Mouse (Mus musculus) right cerebral cortex, postnatal 36 days (tissue): ENCODE results near the gene Umps.

Experiments
- DNase-seq, 2 experiments: peaks; one replicate each; pipeline ENCODE4 v3.0.0; 2022; ENCODE audit warnings: low spot score in 2 of 2, mixed read lengths in 1 of 2

Gene Umps

DNA sequence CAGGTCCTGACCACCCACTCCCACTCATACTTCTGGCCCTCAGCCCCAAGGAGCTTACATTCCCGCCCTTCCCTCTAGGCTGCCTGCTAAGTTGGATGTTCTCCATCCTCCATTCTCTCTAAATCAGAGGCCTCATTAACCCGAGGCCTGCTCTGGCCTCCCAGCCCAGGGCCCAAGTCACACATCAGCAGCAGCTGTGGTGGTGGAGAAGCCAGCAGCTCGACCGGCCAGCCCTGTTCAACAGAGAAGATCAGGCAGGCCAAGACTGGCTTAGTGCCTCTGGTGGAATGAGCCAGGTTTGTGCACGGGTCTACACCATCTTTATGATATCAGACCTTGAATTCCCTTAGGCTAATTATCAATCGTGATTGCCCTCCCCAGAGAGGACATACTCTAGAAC lies 36.1 kb downstream of the Umps start:
- DNase-seq = no peak

DNA sequence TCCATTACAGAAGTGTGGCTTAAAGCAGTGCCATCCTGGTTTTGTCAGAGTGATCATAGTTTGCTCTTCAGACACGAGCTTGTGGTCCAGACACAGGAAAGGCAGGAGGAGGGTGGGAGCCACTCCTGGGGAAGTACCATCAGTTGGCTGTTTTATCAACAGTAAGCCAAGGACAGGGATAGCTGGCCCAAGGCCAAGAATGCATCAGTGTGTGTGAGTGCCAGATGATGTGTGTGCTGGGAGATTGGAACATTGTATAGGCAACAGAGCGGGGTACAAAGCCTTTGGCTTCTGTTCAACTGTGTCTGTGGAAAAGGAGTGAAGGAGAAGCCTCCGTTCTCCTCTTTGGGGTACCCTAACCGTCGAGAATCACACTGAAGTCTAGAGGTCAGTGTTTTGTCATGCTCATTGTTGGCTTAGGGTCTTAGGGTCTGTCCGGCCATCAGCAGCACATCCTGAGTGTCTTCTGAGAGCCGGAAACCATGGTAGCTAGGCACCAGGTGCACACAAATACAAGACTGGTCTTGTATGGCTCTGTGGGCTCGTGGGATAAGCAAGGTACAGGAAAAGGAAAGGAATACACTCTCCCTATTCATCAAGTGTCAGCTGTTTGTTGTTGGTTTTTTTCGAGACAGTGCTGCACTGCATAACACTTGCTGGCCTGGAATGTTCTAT lies 37.9 kb downstream of the Umps start:
- DNase-seq = no peak

DNA sequence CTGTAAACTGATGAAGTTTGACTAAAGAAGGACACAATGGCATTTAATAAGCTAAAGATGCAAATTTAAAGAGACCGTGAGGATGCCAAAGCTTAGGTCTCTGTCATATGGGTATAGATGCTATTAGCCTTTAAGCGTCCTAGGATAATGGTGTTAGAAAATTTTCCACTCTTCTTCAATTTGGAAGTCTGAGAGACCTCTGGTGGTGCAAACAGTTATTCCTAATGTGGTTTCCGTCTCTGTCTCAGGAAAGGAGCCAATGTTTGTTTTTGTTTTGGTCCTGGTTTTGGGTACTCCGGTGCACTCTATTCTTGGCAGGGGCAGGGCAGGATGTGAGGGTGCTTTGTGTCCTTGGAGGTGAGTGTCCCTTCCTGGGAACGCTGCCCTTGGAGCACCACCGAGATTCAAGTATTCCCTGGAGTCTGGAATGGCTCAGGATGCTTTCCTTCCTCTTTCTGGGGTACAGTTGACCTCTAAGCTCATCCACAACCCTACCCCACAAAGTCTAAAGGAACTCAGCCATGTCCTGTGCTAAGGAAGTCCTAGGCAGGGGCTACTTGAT lies 39.5 kb downstream of the Umps start:
- DNase-seq = no peak

DNA sequence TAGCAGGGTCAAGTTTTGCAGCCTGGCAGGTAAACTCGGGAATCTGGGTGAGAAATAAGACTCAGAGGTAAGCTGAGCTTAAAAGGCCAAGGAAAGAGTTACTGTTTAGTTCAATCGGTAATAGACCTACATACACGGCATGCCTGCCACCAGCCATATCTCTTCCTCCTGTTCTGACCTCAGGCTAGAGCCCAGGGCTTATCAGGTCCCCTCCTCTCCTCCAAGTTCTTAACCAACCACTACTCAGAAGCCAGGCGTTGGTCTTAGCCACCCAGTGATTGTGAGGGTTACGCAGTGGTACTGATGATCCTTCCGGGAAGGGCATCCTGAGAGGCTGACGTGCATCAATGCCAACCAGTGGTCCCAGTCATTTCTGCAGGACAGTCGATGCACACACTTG lies 43.1 kb downstream of the Umps start:
- no peak for DNase-seq

DNA sequence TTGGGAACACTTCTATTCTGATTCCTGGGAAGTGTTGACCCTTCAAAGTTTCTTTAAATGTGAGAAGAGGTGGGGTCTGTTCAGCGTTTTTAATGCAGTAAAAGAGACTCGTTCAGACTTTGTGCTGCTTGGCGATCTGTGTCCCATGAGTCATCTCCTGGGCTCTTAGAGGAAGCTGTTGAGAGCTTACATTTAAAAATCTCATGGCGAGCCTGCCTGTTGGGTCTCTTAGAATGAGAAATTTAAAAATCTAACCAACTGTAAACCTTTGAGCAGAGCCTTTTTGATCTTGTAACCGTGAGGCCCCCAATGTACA lies 43.9 kb downstream of the Umps start:
- no peak for DNase-seq

DNA sequence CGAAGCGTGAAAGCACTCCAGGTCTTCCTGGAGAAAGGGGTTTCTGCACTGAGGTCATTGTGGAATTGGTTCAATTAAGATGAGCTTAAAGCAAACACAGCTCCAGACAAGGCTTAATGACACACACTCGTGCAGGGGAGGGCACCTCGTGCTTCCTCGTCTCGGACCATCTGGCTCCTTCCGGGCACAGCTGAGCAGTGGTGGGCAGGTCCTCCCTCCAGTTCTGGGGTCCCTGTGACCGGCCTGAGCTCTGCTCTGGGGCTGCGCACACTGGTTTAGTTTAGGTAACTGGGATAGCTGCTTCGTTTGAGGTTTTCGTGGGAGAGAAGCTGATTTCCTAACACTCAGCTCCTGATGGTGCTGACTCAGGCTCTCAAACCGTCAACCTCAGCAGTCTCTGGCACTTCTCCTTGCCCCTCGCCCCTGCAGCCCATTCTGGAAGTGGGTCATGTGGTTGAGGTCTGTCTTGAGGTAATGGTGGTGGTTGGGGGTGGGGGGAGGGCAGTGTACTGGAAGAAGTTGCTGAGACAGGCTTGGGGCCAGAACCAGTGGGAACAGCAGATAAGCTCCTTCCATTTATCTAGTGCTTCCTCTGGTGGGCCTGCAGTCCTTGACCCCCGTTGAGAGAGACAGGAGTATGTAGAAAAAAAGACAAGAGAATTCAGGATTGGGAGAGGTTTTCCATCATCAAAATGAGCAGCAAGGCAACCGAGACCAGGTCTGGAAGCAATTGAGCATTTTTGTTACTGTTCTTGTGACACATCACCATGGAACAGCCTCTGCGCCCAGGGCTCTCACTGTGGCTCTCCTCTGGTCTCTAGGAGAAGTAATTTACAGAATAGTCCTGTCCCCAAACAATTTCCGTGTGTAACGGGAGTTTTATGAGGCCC lies 44.5 kb downstream of the Umps start:
- DNase-seq = no peak

DNA sequence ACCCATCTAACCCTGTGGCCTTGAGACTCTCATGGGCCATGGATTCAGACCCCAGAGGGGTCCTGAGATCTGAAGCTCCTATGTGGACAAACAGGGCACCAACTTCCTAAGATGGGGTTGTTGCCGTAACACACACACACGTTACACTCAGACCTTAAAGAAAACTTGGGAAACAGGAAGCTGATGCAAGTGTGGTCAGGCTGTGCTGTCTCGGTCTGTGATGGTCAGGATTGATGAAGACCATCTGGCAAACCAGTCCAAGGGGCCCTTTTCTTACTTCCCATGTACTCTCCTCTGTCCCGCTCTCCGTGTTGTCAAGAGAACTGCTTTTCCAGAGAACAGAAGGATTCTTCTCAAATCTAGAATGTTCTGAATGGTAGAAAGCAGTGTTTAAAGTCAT lies 45.3 kb downstream of the Umps start:
- no peak for DNase-seq

DNA sequence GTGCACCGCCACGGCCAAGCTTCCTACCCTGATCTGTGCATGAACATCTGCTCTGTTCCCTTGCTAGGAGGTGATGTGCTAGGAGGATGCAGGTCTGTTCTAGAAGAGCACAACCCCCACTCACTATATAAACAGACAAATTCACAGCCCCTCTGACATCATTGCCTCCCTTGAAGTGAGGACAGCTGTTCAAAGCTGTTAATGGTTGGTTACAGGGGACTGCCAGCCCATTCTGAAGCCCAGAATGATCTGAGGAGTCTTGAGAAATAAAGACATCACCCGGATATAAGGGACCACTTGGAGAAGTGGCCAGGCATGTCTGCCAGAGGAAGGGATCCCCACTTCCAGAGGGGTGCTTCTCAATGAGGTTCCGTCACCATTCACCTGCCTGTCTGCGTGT lies 48.9 kb downstream of the Umps start:
- DNase-seq = no peak

DNA sequence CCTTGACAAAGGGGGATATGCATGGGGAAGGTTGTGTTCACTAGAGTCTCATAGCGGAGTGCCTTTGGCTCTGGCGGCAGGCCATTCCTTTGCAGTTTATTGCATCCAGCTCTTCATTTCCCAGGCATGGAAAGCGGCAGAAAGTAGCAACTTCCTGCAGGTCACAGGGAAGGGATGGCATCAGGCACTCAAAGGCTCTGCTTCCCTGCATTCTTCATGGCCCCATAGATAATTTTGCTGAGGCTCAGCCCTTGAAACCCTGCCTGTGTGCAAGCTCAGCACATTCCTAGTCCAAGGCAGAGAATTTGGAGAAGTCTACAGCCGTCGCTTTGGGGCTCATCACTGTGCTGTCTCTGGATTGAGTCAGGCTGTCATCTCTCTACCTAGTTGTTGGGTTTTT lies 49.4 kb downstream of the Umps start:
- DNase-seq = no peak

DNA sequence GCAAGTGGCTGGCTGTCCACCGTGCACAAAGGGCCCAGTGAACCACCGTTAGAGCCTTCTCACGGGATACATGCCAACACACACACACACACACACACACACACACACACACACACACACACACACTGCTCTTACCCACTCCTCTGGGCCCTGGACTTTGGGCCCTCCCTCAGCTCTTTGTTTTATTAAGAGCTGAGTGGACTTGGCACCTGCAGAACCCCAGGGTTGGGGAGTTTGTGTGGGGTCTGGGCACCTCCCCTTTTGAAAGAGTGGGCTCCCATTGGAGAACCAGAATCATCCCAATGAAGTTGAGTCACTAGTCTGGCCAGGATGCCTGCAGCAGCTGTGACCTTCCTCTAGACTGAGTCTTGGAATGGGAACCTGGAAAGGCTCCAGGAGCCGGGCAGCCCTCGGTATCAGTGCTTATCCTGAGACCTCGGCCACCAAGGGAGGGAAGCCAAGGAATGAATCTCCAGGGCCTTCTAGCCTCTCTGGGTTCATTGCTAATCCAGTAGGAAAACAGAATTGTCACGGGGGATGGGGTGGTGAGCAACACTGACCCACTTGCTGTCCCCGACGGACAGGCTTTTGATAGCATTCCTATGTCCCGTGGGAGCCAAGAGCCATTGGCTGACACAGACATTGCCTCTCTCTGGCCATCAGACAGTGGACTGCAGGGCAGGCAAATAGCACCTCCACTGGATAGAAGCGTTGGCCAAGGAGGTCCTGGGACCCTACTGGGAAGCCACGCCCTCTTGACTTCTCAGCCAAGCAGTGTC lies 50.2 kb downstream of the Umps start:
- DNase-seq = no peak

DNA sequence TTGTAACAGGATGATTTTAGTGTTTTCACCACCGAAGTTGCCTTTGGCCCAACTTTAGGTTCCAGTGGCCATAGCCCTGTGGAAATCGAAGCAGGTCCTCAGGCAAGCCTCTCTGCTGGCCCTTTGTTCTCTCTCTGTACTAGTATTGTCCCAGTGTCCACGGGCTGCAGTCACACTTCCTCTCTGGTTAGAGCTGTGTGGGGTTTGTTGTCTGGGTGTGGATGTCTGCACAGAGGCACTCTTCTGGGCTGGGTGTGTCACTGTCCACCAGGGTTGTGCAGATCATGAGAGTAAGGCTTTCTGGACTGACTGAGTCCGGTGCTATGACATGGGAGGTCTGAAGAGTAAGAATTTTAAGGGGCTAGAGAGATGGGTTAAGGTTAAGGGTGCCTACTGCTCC lies 51.8 kb downstream of the Umps start:
- no peak for DNase-seq

DNA sequence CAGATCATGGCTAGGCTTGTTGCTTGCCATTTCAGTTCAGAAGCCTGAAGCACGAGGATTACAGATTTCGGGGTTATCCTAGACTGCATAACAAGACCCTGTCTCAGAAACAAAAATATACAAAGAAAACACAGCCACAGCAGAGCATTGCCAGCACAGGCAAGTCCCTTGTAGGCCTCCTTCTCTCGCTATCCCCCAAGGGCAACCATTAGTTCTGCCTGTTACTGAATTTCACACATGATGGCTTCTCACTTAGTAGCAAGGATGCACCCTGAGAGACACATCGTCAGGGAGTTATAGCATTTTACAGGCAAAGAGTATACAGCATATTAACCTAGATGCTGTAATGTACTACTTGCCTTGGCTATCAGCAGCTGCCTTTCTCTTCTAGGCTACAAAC lies 58.6 kb downstream of the Umps start:
- no peak for DNase-seq
